Mouse (Mus musculus): ENCODE measurements around the gene Eif5.
"Not testable (repeated sequence)": the region's sequence is repeated elsewhere in the genome, so short reads cannot be mapped to it uniquely, and the experiment has no call there.

Gene Eif5

GRCm38 (mm10) chr12:111537796-111538291 lies at the start of gene Eif5:
Gene Eif5 (plus strand): TSS chr12:111538016.
- peak; percentile 98 to 99 for DNase-seq (ENCODE audit: low spot score in 2 of 2)

GRCm38 (mm10) chr12:111489261-111489865 lies 48.5 kb upstream of the Eif5 start:
- DNase-seq (ENCODE audit: low spot score in 2 of 2) = no peak

- DNase-seq (ENCODE audit: low spot score in 2 of 2) = no peak
Observed at GRCm38 (mm10) chr12:111494931-111495330, 42.9 kb upstream of the Eif5 start.

GRCm38 (mm10) chr12:111497076-111497475 lies 40.7 kb upstream of the Eif5 start:
- no peak for DNase-seq (ENCODE audit: low spot score in 2 of 2)

GRCm38 (mm10) chr12:111499617-111500016 lies 38.2 kb upstream of the Eif5 start:
- no peak for DNase-seq (ENCODE audit: low spot score in 2 of 2)

- DNase-seq (ENCODE audit: low spot score in 2 of 2) = no peak
Observed at GRCm38 (mm10) chr12:111500725-111501124, 37.1 kb upstream of the Eif5 start.

GRCm38 (mm10) chr12:111503063-111503567 lies 34.7 kb upstream of the Eif5 start:
- DNase-seq (ENCODE audit: low spot score in 2 of 2) = no peak

- DNase-seq (ENCODE audit: low spot score in 2 of 2) = no peak
Observed at GRCm38 (mm10) chr12:111503571-111503970, 34.2 kb upstream of the Eif5 start.

- peak; percentile 81 to 92 for DNase-seq (ENCODE audit: low spot score in 2 of 2)
Observed at GRCm38 (mm10) chr12:111504904-111505303, 32.9 kb upstream of the Eif5 start.

- DNase-seq (ENCODE audit: low spot score in 2 of 2) = no peak
Observed at GRCm38 (mm10) chr12:111507001-111507400, 30.8 kb upstream of the Eif5 start.

- no peak for DNase-seq (ENCODE audit: low spot score in 2 of 2)
Observed at GRCm38 (mm10) chr12:111507962-111508361, 29.9 kb upstream of the Eif5 start.

- DNase-seq (ENCODE audit: low spot score in 2 of 2) = not testable (repeated sequence)
Observed at GRCm38 (mm10) chr12:111508438-111508837, 29.4 kb upstream of the Eif5 start.

GRCm38 (mm10) chr12:111512572-111513063 lies 25.2 kb upstream of the Eif5 start:
- DNase-seq (ENCODE audit: low spot score in 2 of 2) = no peak

GRCm38 (mm10) chr12:111513673-111514072 lies 24.1 kb upstream of the Eif5 start:
- peak; percentile 23 to 56 for DNase-seq (ENCODE audit: low spot score in 2 of 2)

GRCm38 (mm10) chr12:111514231-111514792 lies 23.5 kb upstream of the Eif5 start:
- peak in 1 of 2 experiments; percentile 20 for DNase-seq (ENCODE audit: low spot score in 2 of 2)

GRCm38 (mm10) chr12:111514874-111515649 lies 22.8 kb upstream of the Eif5 start:
- no peak for DNase-seq (ENCODE audit: low spot score in 2 of 2)

GRCm38 (mm10) chr12:111515920-111516319 lies 21.9 kb upstream of the Eif5 start:
- DNase-seq (ENCODE audit: low spot score in 2 of 2) = no peak

GRCm38 (mm10) chr12:111516826-111517225 lies 21.0 kb upstream of the Eif5 start:
- no peak for DNase-seq (ENCODE audit: low spot score in 2 of 2)

GRCm38 (mm10) chr12:111517901-111518300 lies 19.9 kb upstream of the Eif5 start:
- DNase-seq (ENCODE audit: low spot score in 2 of 2) = no peak

- DNase-seq (ENCODE audit: low spot score in 2 of 2) = no peak
Observed at GRCm38 (mm10) chr12:111518391-111518790, 19.4 kb upstream of the Eif5 start.

GRCm38 (mm10) chr12:111519821-111520220 lies 18.0 kb upstream of the Eif5 start:
- no peak for DNase-seq (ENCODE audit: low spot score in 2 of 2)

- no peak for DNase-seq (ENCODE audit: low spot score in 2 of 2)
Observed at GRCm38 (mm10) chr12:111520994-111521393, 16.8 kb upstream of the Eif5 start.

Measured in frontal cortex, postnatal 10 days (tissue).